Mouse (Mus musculus) CH12.LX (cell line): ENCODE measurements around the gene Vmn2r96.
"Not testable (repeated sequence)": the region's sequence is repeated elsewhere in the genome, so short reads cannot be mapped to it uniquely, and the experiment has no call there.

Experiments used
- CHD2 ChIP-seq: IDR thresholded peaks from 2 replicates; pipeline ENCODE4 v1.6.1; 2011; ENCODE audit warnings: low read length, improper control_type of control experiment
- CTCF ChIP-seq, 2 experiments: IDR thresholded peaks in 1 of 2; conservative IDR thresholded peaks in 1 of 2; 2 replicates each; pipeline ENCODE4 v1.5.1; 2011 to 2012; ENCODE audit warnings: low read depth in 2 of 2, low read length in 2 of 2, improper control_type of control experiment in 1 of 2, inconsistent platforms in 1 of 2, mild to moderate bottlenecking in 1 of 2, moderate library complexity in 1 of 2
- GABPA ChIP-seq: IDR thresholded peaks from 2 replicates; pipeline ENCODE4 v1.6.1; 2012; ENCODE audit warnings: low read depth, low read length, improper control_type of control experiment, inconsistent platforms; ENCODE audit not compliant: insufficient replicate concordance
- IRF4 ChIP-seq: IDR thresholded peaks from 2 replicates; pipeline ENCODE4 v1.6.1; 2014; ENCODE audit warnings: low read depth, mild to moderate bottlenecking, inconsistent platforms, low read length, improper control_type of control experiment
- MAFK ChIP-seq: IDR thresholded peaks from 2 replicates; pipeline ENCODE4 v1.6.1; 2011; ENCODE audit warnings: low read length, improper control_type of control experiment; ENCODE audit not compliant: insufficient replicate concordance
- MEF2A ChIP-seq: IDR thresholded peaks from 2 replicates; pipeline ENCODE4 v1.6.1; 2014; ENCODE audit warnings: low read depth, mild to moderate bottlenecking, inconsistent platforms, low read length, improper control_type of control experiment, borderline replicate concordance
- POLR2A ChIP-seq: IDR thresholded peaks from 2 replicates; pipeline ENCODE4 v1.6.1; 2011; ENCODE audit warnings: low read depth, mild to moderate bottlenecking, improper control_type of control experiment, low read length
- SMC3 ChIP-seq: IDR thresholded peaks from 2 replicates; pipeline ENCODE4 v1.6.1; 2011; ENCODE audit warnings: low read depth, low read length, improper control_type of control experiment
- ZC3H11A ChIP-seq: IDR thresholded peaks from 2 replicates; pipeline ENCODE4 v1.6.1; 2012; ENCODE audit warnings: low read depth, mild to moderate bottlenecking, inconsistent platforms, low read length, improper control_type of control experiment

DNA sequence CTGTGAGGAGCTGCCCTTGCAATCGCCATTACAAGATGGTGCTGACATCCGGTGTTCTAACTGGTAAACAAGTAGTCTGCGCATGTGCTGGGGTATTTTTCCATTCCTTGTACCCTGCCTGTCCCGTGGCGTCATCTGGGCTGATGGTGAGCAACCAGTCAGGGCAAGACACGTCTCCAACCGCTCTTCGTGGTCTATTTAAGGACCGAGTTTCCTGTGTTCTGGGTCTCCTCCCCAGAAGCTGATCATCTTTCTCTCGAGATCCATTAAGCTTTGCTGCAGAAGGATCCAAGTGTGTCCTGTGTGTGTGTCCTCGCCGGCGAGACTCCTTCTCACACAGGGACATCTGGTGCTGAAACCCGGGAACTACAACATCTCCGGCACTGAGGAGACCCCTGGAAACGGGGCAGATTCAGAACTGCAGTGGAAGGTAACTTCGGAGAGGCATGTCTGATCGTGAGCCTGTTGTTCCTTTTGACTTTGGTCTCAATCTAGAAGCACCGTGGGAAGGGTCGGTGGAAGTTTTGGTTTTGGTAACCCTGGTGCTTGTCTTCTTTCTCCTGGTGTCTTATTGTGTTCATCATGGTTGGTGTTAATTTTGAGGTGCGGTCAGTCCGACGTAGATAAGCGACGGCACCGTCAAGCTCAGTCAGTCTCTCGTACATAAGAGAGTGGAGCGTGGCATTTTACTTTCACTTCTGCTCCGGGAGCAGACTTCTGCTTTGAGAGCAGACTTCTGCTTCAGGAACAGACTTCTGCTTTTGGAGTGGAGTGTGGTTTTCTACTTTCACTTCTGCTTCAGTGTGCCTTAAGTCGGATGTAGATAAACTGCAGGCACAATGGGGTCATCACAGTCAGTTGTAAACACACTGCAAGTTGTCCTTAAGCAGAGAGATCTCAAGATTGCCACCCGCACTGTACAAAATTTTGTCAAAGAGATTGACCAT is 14.5 kb upstream of the Vmn2r96 start:
- TF ChIP-seq MAFK; CHD2; SMC3; CTCF (conservative IDR thresholded peaks at IDR 0.05 in 1 of 2, IDR thresholded peaks at IDR 0.05 in 1 of 2; ENCODE audit: low read depth in 2 of 2, low read length in 2 of 2); ZC3H11A; GABPA: not testable (repeated sequence)
- peak; percentile 94 for TF ChIP-seq IRF4
- TF ChIP-seq POLR2A: peak; percentile 52; the same call in 1 of the 2 replicates
- peak; percentile 59; the same call in 1 of the 2 replicates for TF ChIP-seq MEF2A
